Mouse (Mus musculus): ENCODE data around the gene Scn10a. TPM values are rescaled to one million over a fixed set of nuclear protein-coding genes. Genes with fewer than 3 reads are reported as not detected.

The Scn10a gene
- polyA plus RNA-seq, 1 experiment from 2014 or later: not detected

GRCm38 (mm10) chr9:119570652-119571051 is 148.5 kb downstream of the Scn10a start:
- WGBS: 12% methylated on average over 9 of the region's 9 CpGs
- peaks cover 100% of the 10 kb centered on the region for H3K27me3 ChIP-seq
- H3K4me3 ChIP-seq: no peak overlapping the region
- no peaks in the 10 kb centered on the region for H3K9me3 ChIP-seq
- H3K9ac ChIP-seq (replicated peaks): no peak overlapping the region
- H3K27ac ChIP-seq (replicated peaks): no peak overlapping the region
- ATAC-seq (ENCODE audit: low FRiP score, low read depth): no peak
- H3K4me2 ChIP-seq (replicated peaks): no peak overlapping the region
- H3K4me1 ChIP-seq: peaks cover 43% of the 10 kb centered on the region
- H3K36me3 ChIP-seq: no peaks in the 10 kb centered on the region

GRCm38 (mm10) chr9:119568732-119569131 is 150.4 kb downstream of the Scn10a start:
- no peak overlapping the region for H3K4me3 ChIP-seq
- H3K9ac ChIP-seq (replicated peaks): no peak overlapping the region
- H3K4me2 ChIP-seq (replicated peaks): no peak overlapping the region
- no peak for ATAC-seq (ENCODE audit: low FRiP score, low read depth)
- H3K27me3 ChIP-seq: peaks cover 100% of the 10 kb centered on the region
- H3K9me3 ChIP-seq: no peaks in the 10 kb centered on the region
- 87% methylated on average over 8 of the region's 8 CpGs for WGBS
- H3K27ac ChIP-seq (replicated peaks): no peak overlapping the region
- no peaks in the 10 kb centered on the region for H3K36me3 ChIP-seq
- peaks cover 41% of the 10 kb centered on the region for H3K4me1 ChIP-seq

- Histone ChIP-seq H3K27ac (replicated peaks) (no peak overlapping the region), H3K4me1 (peaks cover 32% of the 10 kb centered on the region), H3K4me3 (no peak overlapping the region), H3K9ac (replicated peaks) (no peak overlapping the region), H3K36me3 (no peaks in the 10 kb centered on the region), H3K4me2 (replicated peaks) (no peak overlapping the region), H3K9me3 (no peaks in the 10 kb centered on the region), H3K27me3 (peaks cover 100% of the 10 kb centered on the region)
- WGBS: 79% methylated on average over 5 of the region's 5 CpGs
- no peak for ATAC-seq (ENCODE audit: low FRiP score, low read depth)
Measured at GRCm38 (mm10) chr9:119567800-119568199, 151.3 kb downstream of the Scn10a start.

GRCm38 (mm10) chr9:119566214-119566613 is 152.9 kb downstream of the Scn10a start:
- Histone ChIP-seq H3K27ac (replicated peaks) (no peak overlapping the region), H3K4me3 (no peak overlapping the region), H3K27me3 (peaks cover 100% of the 10 kb centered on the region), H3K4me1 (peaks cover 25% of the 10 kb centered on the region), H3K4me2 (replicated peaks) (no peak overlapping the region), H3K9ac (replicated peaks) (no peak overlapping the region), H3K36me3 (no peaks in the 10 kb centered on the region), H3K9me3 (no peaks in the 10 kb centered on the region)
- 5% methylated on average over 10 of the region's 10 CpGs for WGBS
- no peak for ATAC-seq (ENCODE audit: low FRiP score, low read depth)

- no peaks in the 10 kb centered on the region for H3K36me3 ChIP-seq
- no peak overlapping the region for H3K9ac ChIP-seq (replicated peaks)
- WGBS: 78% methylated on average over 6 of the region's 6 CpGs
- H3K4me1 ChIP-seq: peaks cover 14% of the 10 kb centered on the region
- H3K27me3 ChIP-seq: peaks cover 100% of the 10 kb centered on the region
- no peak overlapping the region for H3K27ac ChIP-seq (replicated peaks)
- ATAC-seq (ENCODE audit: low FRiP score, low read depth): no peak
- no peak overlapping the region for H3K4me3 ChIP-seq
- H3K4me2 ChIP-seq (replicated peaks): no peak overlapping the region
- H3K9me3 ChIP-seq: no peaks in the 10 kb centered on the region
Measured at GRCm38 (mm10) chr9:119564803-119565202, 154.3 kb downstream of the Scn10a start.

- Histone ChIP-seq H3K4me1 (peaks cover 14% of the 10 kb centered on the region), H3K4me2 (replicated peaks) (no peak overlapping the region), H3K36me3 (no peaks in the 10 kb centered on the region), H3K9me3 (no peaks in the 10 kb centered on the region), H3K27me3 (peaks cover 100% of the 10 kb centered on the region), H3K9ac (replicated peaks) (no peak overlapping the region), H3K27ac (replicated peaks) (no peak overlapping the region), H3K4me3 (no peak overlapping the region)
- ATAC-seq (ENCODE audit: low FRiP score, low read depth): no peak
- WGBS: 75% methylated on average over 6 of the region's 6 CpGs
Measured at GRCm38 (mm10) chr9:119563617-119564016, 155.5 kb downstream of the Scn10a start.

- no peak for ATAC-seq (ENCODE audit: low FRiP score, low read depth)
- H3K4me1 ChIP-seq: peaks cover 17% of the 10 kb centered on the region
- peaks cover 100% of the 10 kb centered on the region for H3K27me3 ChIP-seq
- H3K4me3 ChIP-seq: no peak overlapping the region
- 72% methylated on average over 12 of the region's 12 CpGs for whole genome bisulfite sequencing
- H3K27ac ChIP-seq (replicated peaks): no peak overlapping the region
- H3K4me2 ChIP-seq (replicated peaks): no peak overlapping the region
- no peaks in the 10 kb centered on the region for H3K36me3 ChIP-seq
- no peaks in the 10 kb centered on the region for H3K9me3 ChIP-seq
- H3K9ac ChIP-seq (replicated peaks): no peak overlapping the region
Measured at GRCm38 (mm10) chr9:119562256-119562655, 156.9 kb downstream of the Scn10a start.

GRCm38 (mm10) chr9:119561746-119562145 is 157.4 kb downstream of the Scn10a start:
- WGBS: 61% methylated on average over 8 of the region's 8 CpGs
- H3K36me3 ChIP-seq: no peaks in the 10 kb centered on the region
- 0 out of 2 replicates have a peak overlapping the region, but pooled peaks have one; percentile 7 for H3K9ac ChIP-seq (replicated peaks)
- peaks cover 17% of the 10 kb centered on the region for H3K4me1 ChIP-seq
- H3K4me2 ChIP-seq (replicated peaks): no peak overlapping the region
- no peak overlapping the region for H3K4me3 ChIP-seq
- H3K27ac ChIP-seq (replicated peaks): no peak overlapping the region
- peaks cover 100% of the 10 kb centered on the region for H3K27me3 ChIP-seq
- no peaks in the 10 kb centered on the region for H3K9me3 ChIP-seq
- ATAC-seq (ENCODE audit: low FRiP score, low read depth): no peak

- peaks cover 100% of the 10 kb centered on the region for H3K27me3 ChIP-seq
Measured at GRCm38 (mm10) chr9:119559537-119560276, 159.4 kb downstream of the Scn10a start.

More at GRCm38 (mm10) chr9:119559537-119560276, 159.4 kb downstream of the Scn10a start:
- Histone ChIP-seq H3K9me3 (no peaks in the 10 kb centered on the region), H3K4me2 (replicated peaks) (no peak overlapping the region), H3K27ac (replicated peaks) (no peak overlapping the region), H3K36me3 (no peaks in the 10 kb centered on the region), H3K4me1 (peaks cover 12% of the 10 kb centered on the region), H3K9ac (replicated peaks) (no peak overlapping the region), H3K4me3 (no peak overlapping the region)
- 84% methylated on average over 16 of the region's 16 CpGs for WGBS
- no peak for ATAC-seq (ENCODE audit: low FRiP score, low read depth)

Other genes starting within 250 kb of the Scn10a start
- gene Scn5a, start 140.3 kb downstream of the Scn10a start, polyA plus RNA-seq (2016; fragmentation: Nextera tagmentation; extraction: Ambion mirVana): 0.18 and 0.33 TPM in 2 replicates
- 0.17 and 0.18 TPM in 2 replicates for gene Scn11a, start 106.1 kb upstream of the Scn10a start, polyA plus RNA-seq (2016; fragmentation: Nextera tagmentation; extraction: Ambion mirVana)
- 77.0 and 78.1 TPM in 2 replicates for gene Wdr48, start 175.6 kb upstream of the Scn10a start, polyA plus RNA-seq (2016; fragmentation: Nextera tagmentation; extraction: Ambion mirVana)
- gene Gorasp1, start 218.2 kb upstream of the Scn10a start, polyA plus RNA-seq (2016; fragmentation: Nextera tagmentation; extraction: Ambion mirVana): 21.3 and 23.3 TPM in 2 replicates
- gene Ttc21a, start 218.3 kb upstream of the Scn10a start, polyA plus RNA-seq (2016; fragmentation: Nextera tagmentation; extraction: Ambion mirVana): 0.22 and 0.43 TPM in 2 replicates